Mouse (Mus musculus) gastrocnemius, postnatal 14 days (tissue): ENCODE results near the gene Dnmt3a. TPM values are rescaled to one million over a fixed set of nuclear protein-coding genes. Genes with fewer than 3 reads are reported as not detected.

Experiments
- DNase-seq: peaks from one replicate; pipeline ENCODE4 v3.0.0; 2021; ENCODE audit warnings: mixed read lengths
- intact Hi-C: fragments of 180-260 bp; cut with DNase I; formaldehyde crosslinking; loops from one replicate; pipeline ENCODE4 v1.15.1; 2025; ENCODE audit warnings: low total_unique reads
- total RNA-seq, 2 experiments: library from RNA; stranded (reverse); gene quantifications; 2 replicates each; pipeline ENCODE4 v1.2.3; 2021

Dnmt3a gene
- total RNA-seq, 2 experiments from 2014 or later: 119 to 137 TPM

GRCm38 (mm10) chr12:3843918-3844317 is 38.1 kb downstream of the Dnmt3a start:
- intact Hi-C loops: no loop called here
- DNase-seq: no peak

- intact Hi-C loops: no loop called here
- DNase-seq: no peak
Observed at GRCm38 (mm10) chr12:3844335-3844734, 38.5 kb downstream of the Dnmt3a start.

GRCm38 (mm10) chr12:3849481-3849880 is 43.7 kb downstream of the Dnmt3a start:
- DNase-seq: no peak
- intact Hi-C loops: no loop called here

GRCm38 (mm10) chr12:3850165-3850564 is 44.4 kb downstream of the Dnmt3a start:
- intact Hi-C loops: no loop called here
- no peak for DNase-seq

GRCm38 (mm10) chr12:3850731-3851130 is 44.9 kb downstream of the Dnmt3a start:
- intact Hi-C loops: no loop called here
- no peak for DNase-seq

- intact Hi-C loops: no loop called here
- DNase-seq: no peak
Observed at GRCm38 (mm10) chr12:3851179-3851578, 45.4 kb downstream of the Dnmt3a start.

- intact Hi-C loops: no loop called here
- DNase-seq: no peak
Observed at GRCm38 (mm10) chr12:3852521-3852920, 46.7 kb downstream of the Dnmt3a start.

- DNase-seq: no peak
Observed at GRCm38 (mm10) chr12:3854419-3854818, 48.6 kb downstream of the Dnmt3a start.

GRCm38 (mm10) chr12:3855762-3856501 is 50.1 kb downstream of the Dnmt3a start:
- intact Hi-C loops: no loop called here
- DNase-seq: peak; percentile 83

More at GRCm38 (mm10) chr12:3854419-3854818, 48.6 kb downstream of the Dnmt3a start:
- intact Hi-C loops: no loop called here

GRCm38 (mm10) chr12:3856748-3857147 is 50.9 kb downstream of the Dnmt3a start:
- no peak for DNase-seq
- intact Hi-C loops: no loop called here

- DNase-seq: no peak
- intact Hi-C loops: no loop called here
Observed at GRCm38 (mm10) chr12:3857231-3857630, 51.4 kb downstream of the Dnmt3a start.

GRCm38 (mm10) chr12:3857773-3858172 is 52.0 kb downstream of the Dnmt3a start:
- DNase-seq: no peak
- intact Hi-C loops: no loop called here

- intact Hi-C loops: no loop called here
- no peak for DNase-seq
Observed at GRCm38 (mm10) chr12:3858754-3859153, 52.9 kb downstream of the Dnmt3a start.

GRCm38 (mm10) chr12:3859545-3859944 is 53.7 kb downstream of the Dnmt3a start:
- intact Hi-C loops: no loop called here
- DNase-seq: no peak

- intact Hi-C loops: no loop called here
- DNase-seq: no peak
Observed at GRCm38 (mm10) chr12:3860005-3860404, 54.2 kb downstream of the Dnmt3a start.

- DNase-seq: no peak
- intact Hi-C loops: no loop called here
Observed at GRCm38 (mm10) chr12:3861665-3862228, 55.9 kb downstream of the Dnmt3a start.

- intact Hi-C loops: no loop called here
- no peak for DNase-seq
Observed at GRCm38 (mm10) chr12:3862253-3862652, 56.4 kb downstream of the Dnmt3a start.

GRCm38 (mm10) chr12:3864208-3864607 is 58.4 kb downstream of the Dnmt3a start:
- no peak for DNase-seq
- intact Hi-C loops: no loop called here

- intact Hi-C loops: no loop called here
- no peak for DNase-seq
Observed at GRCm38 (mm10) chr12:3865594-3865993, 59.8 kb downstream of the Dnmt3a start.

GRCm38 (mm10) chr12:3866654-3867370 is 61.0 kb downstream of the Dnmt3a start:
- intact Hi-C loops: no loop called here
- DNase-seq: no peak

- intact Hi-C loops: no loop called here
- no peak for DNase-seq
Observed at GRCm38 (mm10) chr12:3868115-3868514, 62.3 kb downstream of the Dnmt3a start.
